Mouse (Mus musculus): ENCODE measurements around the gene Fbxl22. TPM values are rescaled to one million over a fixed set of nuclear protein-coding genes. Genes with fewer than 3 reads are reported as not detected.
A peak's percentile ranks its signal among the peaks of the same experiment; 100 is the strongest.

Fbxl22 gene
- total RNA-seq (2021) = 10 to 100 TPM; 48.3 to 59.1 TPM
- long read RNA-seq, experiment 1, transcript Fbxl22-201 (2 exons, 3,935 nt) = major isoform, 250 of 255 reads
- long read RNA-seq, experiment 1, partial matches to known transcripts = 0 of 255 reads
- long read RNA-seq, experiment 1, other reads (novel, unspliced or antisense) = 5 of 255 reads
- long read RNA-seq, experiment 2, transcript Fbxl22-201 (2 exons, 3,935 nt) = major isoform, 221 of 228 reads
- long read RNA-seq, experiment 2, partial matches to known transcripts = 0 of 228 reads
- long read RNA-seq, experiment 2, other reads (novel, unspliced or antisense) = 7 of 228 reads

- peak; percentile 62 to 71 for DNase-seq
- intact Hi-C loops (cut with DNase I) = loop anchor here (2.0 to 10.0 kb wide), 4 partner anchors 78 to 310 kb away; partner anchors contain the start of gene Usp3
These were observed at the start of gene Fbxl22 for GRCm38 (mm10) chr9:66514256-66514770. TSS of gene Fbxl22 (minus strand) at chr9:66514593.

GRCm38 (mm10) chr9:66562215-66562614, 47.8 kb upstream of the Fbxl22 start:
- no peak for DNase-seq
- intact Hi-C loops (cut with DNase I) = no loop called here

GRCm38 (mm10) chr9:66561496-66561895, 47.1 kb upstream of the Fbxl22 start:
- DNase-seq = no peak
- intact Hi-C loops (cut with DNase I) = no loop called here

GRCm38 (mm10) chr9:66560728-66561127, 46.3 kb upstream of the Fbxl22 start:
- DNase-seq = no peak
- intact Hi-C loops (cut with DNase I) = no loop called here

DNA sequence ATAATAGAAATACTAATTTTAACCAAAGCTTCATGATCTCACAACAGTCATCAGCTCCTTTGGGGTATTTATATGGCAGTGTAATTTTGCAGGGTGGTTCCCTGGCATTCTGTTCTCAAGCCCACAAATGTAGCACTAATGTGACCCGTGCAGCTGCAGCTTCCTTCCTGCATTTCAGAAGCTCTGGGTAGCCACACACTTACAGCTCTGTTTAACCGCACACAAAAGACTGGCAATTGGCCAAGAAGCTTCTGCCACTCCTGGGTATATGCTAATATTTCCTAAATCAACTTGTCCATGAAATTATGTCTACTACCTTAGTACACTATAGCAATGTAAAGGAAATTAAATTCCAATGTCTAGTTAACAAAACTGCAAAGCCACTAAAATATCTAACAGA, 45.9 kb upstream of the Fbxl22 start:
- DNase-seq = peak; percentile 13 to 28
- intact Hi-C loops (cut with DNase I) = no loop called here

DNA sequence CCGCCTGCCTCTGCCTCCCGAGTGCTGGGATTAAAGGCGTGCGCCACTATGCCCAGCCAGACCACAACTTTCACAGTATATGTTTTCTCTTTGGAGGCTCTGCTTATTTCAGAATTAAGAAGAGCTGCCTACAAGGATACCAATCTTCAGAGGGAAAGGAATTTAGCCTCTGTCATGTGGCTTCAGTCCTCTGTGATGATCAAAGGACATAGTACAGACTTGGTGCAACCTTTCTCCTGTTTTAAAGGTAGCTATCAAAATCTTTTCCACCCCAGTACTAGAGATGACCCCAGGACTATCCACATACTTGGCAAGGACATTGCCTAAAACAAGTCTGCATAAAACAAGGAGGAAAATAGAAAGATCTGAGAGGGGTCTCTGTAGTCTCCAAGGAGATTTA, 44.6 kb upstream of the Fbxl22 start:
- intact Hi-C loops (cut with DNase I) = no loop called here

DNA sequence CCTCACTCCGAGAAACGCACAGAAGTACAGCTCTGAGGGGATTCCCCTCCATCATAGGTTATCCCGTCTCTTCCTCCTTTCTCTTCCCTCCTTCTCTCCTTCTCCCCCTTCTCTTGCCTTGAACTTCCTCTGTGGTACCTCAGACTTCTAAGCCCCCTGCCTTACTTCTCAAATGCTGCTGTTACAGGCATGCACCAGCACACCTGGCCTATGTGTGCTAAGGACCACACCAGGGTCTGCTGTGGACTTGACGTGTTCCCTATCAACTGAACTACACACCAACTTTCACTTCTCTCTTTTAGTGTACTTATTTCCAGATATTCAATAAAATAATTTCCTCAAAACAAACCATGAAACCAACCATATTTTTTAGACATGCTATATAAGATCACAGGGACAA, 28.4 kb upstream of the Fbxl22 start:
- DNase-seq = no peak
- intact Hi-C loops (cut with DNase I) = no loop called here

More for the DNA sequence above, 44.6 kb upstream of the Fbxl22 start:
- no peak for DNase-seq

DNA sequence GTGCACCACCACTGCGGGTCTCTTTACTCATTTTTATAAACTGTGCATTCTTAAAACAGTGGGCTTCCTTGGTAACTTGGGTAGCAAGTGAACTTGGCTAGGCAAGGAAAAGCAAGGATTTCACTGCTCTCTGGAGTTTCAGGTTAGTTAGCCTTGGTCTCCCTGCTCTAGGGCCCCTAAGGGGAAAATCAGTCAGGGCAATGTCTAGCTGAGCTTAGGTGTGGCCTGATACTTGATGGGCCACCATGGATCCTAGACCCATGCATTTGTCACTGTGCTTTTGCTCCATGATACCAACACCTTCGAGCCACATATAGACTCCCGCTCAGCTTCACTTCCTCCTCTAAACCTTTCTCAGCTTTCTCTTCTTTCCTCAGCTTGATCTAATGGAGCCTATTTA, 7.2 kb upstream of the Fbxl22 start:
- no peak for DNase-seq
- intact Hi-C loops (cut with DNase I) = no loop called here

DNA sequence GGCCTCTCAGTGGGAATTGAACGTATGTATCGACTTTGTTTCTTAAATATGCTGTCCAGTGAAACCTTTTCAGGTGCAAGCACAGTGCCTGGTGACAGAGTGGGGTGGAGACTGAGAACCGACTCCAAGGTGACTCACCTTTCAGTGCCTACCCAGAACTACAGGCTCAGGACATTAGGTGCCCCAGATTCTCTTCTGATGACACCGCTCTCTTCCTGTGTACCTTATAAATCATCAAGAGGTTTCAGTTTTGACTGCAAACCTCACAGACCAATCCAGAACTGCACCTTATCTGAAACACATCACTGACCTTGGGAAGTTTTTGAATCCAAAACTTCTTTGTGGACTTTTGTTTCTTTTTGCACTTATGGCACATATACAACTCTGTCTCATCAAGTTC, 5.9 kb upstream of the Fbxl22 start:
- intact Hi-C loops (cut with DNase I) = no loop called here

GRCm38 (mm10) chr9:66518901-66519300, 4.5 kb upstream of the Fbxl22 start:
- intact Hi-C loops (cut with DNase I) = loop anchor here (10.0 kb wide), 1 partner anchor 306 kb away; no protein-coding TSS in a partner anchor
- DNase-seq = no peak

More for the DNA sequence above, 5.9 kb upstream of the Fbxl22 start:
- DNase-seq = no peak

GRCm38 (mm10) chr9:66518251-66518650, 3.9 kb upstream of the Fbxl22 start:
- no peak for DNase-seq
- intact Hi-C loops (cut with DNase I) = loop anchor here (10.0 kb wide), 1 partner anchor 307 kb away; no protein-coding TSS in a partner anchor

DNA sequence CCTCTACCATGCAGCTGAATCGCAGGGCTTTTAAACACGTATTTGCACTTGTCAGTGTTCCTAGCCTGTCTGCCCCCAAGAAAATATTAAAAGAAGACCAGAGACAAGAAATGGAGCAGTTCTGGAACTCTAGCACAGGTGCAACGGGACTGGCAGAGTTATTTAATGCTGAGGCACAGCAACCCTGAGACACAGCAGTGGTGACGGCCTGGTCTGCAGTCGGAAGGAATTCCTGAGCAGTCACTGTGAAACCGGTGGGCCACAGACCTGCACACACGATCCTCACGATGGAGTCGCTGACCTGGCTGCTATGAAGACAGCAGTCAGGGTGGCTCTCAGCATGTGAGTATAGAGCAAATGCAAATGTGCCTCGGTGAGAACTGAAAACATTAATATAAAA, 3.4 kb upstream of the Fbxl22 start:
- no peak for DNase-seq
- intact Hi-C loops (cut with DNase I) = loop anchor here (10.0 kb wide), 1 partner anchor 307 kb away; no protein-coding TSS in a partner anchor

DNA sequence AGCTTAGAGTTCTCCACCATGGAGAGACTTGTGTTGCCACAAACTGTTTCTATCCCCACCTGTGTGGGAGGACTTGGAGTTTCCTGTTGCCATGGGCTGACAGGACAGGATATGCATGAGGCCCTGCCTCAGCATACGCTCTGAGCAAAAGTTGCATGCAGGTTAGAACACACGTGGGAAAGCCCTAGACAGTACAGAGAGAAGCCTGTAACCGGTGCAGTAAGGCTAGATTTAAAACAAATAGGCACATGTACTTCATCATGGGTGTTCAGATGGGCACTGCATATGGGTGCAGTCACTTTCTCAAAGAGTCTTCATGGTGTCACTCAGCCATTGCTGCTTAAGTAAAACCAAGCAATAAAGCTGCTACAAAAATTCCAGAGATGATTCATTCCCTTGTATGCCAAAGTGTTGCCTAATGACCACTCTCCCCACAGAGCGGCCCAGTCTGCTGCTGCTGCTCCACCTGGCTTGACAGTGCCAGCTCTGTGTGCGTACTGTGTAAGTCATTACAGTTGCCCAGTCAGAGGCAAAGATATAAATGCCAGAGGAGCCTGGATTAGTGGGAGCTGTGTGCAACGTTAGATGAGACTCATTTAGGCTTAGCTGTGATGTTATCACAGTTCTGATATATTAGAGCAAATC, 2.0 kb upstream of the Fbxl22 start:
- intact Hi-C loops (cut with DNase I) = loop anchor here (10.0 kb wide), 1 partner anchor 308 kb away; no protein-coding TSS in a partner anchor
- no peak for DNase-seq

DNA sequence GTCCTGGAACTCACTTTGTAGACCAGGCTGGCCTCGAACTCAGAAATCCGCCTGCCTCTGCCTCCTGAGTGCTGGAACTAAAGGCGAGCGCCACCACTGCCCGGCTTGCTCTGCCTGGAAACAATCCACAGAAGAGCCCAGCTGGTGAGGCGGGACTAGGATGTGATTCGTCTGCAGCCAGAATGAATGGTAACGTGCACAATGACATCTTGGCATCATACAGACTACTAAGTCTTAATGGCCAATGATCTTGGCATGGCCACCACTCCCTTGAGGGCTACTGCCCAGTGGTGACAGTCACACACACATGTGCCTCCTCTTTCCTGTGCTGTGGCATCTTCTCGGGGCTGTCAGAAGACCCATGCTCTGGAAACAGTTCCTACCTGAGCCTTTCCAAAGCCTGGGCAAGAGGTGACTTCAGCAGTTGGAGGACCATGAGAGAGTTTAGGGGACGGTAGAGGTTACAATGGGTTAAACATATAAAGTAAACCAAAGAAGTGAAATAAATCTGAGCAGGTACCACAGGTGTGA, 1.4 kb upstream of the Fbxl22 start:
- intact Hi-C loops (cut with DNase I) = loop anchor here (2.0 to 10.0 kb wide), 2 partner anchors 77 to 309 kb away; partner anchors contain the start of gene Usp3
- no peak for DNase-seq

DNA sequence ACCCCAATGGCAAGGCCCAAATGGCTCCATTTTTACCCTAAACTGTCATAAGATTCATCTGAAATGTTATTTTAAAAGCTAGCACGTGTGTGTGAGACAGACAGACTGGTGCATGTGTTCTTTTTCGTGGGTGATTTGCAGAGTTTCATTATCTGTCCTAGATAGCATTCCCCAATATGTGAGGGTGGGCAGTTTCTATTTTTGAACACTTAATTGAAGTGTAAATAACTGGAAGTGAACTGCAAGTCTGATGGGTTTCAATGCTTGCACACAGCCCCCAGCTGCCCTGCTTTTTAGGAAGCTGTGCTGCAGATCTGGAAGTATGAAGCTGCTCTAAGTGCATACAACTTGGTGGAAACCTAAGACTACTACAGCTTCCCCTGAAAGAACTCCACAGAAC, 722 bp upstream of the Fbxl22 start:
- DNase-seq = no peak
- intact Hi-C loops (cut with DNase I) = loop anchor here (2.0 to 10.0 kb wide), 2 partner anchors 78 to 310 kb away; partner anchors contain the start of gene Usp3

GRCm38 (mm10) chr9:66513661-66514255, 635 bp downstream of the Fbxl22 start:
- peak in 1 of 2 experiments; percentile 43 for DNase-seq
- intact Hi-C loops (cut with DNase I) = loop anchor here (2.0 to 10.0 kb wide), 4 partner anchors 79 to 311 kb away; partner anchors contain the start of gene Usp3

DNA sequence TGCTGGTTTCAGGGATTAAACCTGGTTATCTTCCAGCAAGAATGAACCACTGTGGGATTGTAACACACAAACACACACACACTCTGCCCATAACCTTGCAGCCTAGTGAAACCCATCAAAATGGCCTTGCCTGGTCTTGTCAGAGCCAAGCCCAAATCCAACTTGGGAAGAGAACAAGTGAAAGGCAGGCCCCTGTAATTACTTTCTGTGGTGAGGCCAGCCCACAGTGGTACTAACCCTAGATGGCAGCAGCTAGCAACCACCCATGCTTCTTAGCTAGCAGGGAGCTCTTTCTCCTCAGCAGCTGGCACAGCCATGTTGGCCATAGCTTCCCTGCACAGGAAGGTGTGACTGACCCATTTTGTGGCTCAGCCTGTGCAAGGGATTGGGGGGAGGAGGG, 1.2 kb downstream of the Fbxl22 start:
- DNase-seq = peak in 1 of 2 experiments; percentile 39
- intact Hi-C loops (cut with DNase I) = loop anchor here (5.0 to 10.0 kb wide), 3 partner anchors 99 to 312 kb away; no protein-coding TSS in a partner anchor

DNA sequence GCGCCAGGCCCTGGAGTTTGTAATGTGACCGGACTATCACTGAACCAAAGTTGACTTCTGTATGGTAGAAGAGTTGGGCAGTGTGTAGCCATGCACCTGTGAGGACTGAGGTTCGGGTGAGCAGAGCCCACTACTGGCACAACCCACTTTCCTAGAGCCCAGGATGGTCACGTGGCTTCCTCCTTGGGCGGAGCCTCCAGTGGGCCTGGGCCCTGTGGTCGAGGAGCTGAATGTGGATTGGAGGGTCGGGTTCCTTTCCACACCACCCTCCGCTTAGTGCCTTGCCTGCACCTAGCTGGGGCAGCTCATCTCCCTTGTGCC, 2.1 kb downstream of the Fbxl22 start:
- intact Hi-C loops (cut with DNase I) = loop anchor here (5.0 to 10.0 kb wide), 3 partner anchors 100 to 312 kb away; no protein-coding TSS in a partner anchor
- DNase-seq = peak; percentile 75 to 86

- intact Hi-C loops (cut with DNase I) = loop anchor here (5.0 to 10.0 kb wide), 3 partner anchors 101 to 313 kb away; no protein-coding TSS in a partner anchor
- DNase-seq = peak; percentile 94 to 95
These were observed 2.6 kb downstream of the Fbxl22 start for GRCm38 (mm10) chr9:66511580-66512350.

GRCm38 (mm10) chr9:66510944-66511343, 3.4 kb downstream of the Fbxl22 start:
- intact Hi-C loops (cut with DNase I) = loop anchor here (5.0 to 10.0 kb wide), 3 partner anchors 101 to 314 kb away; no protein-coding TSS in a partner anchor
- DNase-seq = no peak
